Mouse (Mus musculus): ENCODE data around the gene Rtkn2.

- no peak for TF ChIP-seq CTCF (IDR thresholded peaks at IDR 0.05; ENCODE audit: low read depth, low read length)
- TF ChIP-seq TAL1 (conservative IDR thresholded peaks at IDR 0.05; ENCODE audit: low read depth, low read length), result no peak
Measured at GRCm38 (mm10) chr10:68009301-68009700, 29.9 kb downstream of the Rtkn2 start.

Data from G1E (cell line).